Mouse (Mus musculus): ENCODE data around the gene Malsu1.

DNA sequence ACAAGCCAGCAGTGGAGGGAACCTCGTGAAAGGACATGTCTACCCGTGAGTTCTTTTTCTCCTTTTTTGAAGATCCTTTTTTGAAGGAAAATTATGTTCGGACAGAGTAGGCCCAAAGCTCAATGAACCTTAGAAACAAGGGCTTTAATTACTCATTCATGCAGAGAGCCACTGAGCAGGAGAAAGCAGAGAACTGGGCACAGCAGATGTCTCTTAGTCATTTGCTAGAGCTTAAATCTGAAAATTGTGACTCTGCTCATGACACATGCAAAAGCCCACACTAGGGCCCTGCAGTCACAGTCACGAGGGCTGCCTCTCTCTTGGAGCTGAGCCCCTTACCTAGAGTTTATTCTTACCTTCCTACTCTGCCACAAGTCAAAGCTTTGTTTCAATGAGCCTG is 40.8 kb upstream of the Malsu1 start:
- TF ChIP-seq CTCF (IDR thresholded peaks at IDR 0.05; ENCODE audit: extremely low read depth, insufficient read length, insufficient replicate concordance, low read depth, low read length) (no peak), POLR2A (IDR thresholded peaks at IDR 0.05; ENCODE audit: low read depth, low read length) (no peak)
